Mouse (Mus musculus): ENCODE measurements around the gene Pfkfb2.

Pfkfb2 gene

GRCm38 (mm10) chr1:130737916-130738315, 8.9 kb upstream of the Pfkfb2 start:
- DNase-seq (ENCODE audit: low spot score), result no peak

GRCm38 (mm10) chr1:130737411-130737881, 8.4 kb upstream of the Pfkfb2 start:
- DNase-seq (ENCODE audit: low spot score), result no peak

GRCm38 (mm10) chr1:130734852-130735251, 5.8 kb upstream of the Pfkfb2 start:
- no peak for DNase-seq (ENCODE audit: low spot score)

DNA sequence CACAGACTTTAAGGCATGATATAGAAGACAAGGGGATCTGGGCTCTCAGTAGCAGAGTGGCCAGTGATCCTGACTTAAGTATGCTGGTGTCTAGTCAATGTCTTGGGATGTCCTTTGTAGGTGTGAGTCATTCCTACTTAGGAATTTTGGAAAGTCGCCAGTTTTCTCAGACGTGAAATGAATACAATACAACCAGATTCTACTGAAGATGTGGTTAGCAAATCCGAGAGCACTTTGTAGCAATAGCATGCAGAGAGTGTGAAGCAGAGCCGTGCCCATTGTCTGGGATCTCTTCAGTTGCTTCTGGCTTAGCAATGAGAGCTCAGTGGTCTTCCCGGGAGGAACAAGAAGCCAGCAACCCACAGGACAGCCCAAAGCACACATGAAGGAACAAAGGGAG, 5.4 kb upstream of the Pfkfb2 start:
- DNase-seq (ENCODE audit: low spot score), result no peak

GRCm38 (mm10) chr1:130733671-130734070, 4.6 kb upstream of the Pfkfb2 start:
- DNase-seq (ENCODE audit: low spot score), result no peak

DNA sequence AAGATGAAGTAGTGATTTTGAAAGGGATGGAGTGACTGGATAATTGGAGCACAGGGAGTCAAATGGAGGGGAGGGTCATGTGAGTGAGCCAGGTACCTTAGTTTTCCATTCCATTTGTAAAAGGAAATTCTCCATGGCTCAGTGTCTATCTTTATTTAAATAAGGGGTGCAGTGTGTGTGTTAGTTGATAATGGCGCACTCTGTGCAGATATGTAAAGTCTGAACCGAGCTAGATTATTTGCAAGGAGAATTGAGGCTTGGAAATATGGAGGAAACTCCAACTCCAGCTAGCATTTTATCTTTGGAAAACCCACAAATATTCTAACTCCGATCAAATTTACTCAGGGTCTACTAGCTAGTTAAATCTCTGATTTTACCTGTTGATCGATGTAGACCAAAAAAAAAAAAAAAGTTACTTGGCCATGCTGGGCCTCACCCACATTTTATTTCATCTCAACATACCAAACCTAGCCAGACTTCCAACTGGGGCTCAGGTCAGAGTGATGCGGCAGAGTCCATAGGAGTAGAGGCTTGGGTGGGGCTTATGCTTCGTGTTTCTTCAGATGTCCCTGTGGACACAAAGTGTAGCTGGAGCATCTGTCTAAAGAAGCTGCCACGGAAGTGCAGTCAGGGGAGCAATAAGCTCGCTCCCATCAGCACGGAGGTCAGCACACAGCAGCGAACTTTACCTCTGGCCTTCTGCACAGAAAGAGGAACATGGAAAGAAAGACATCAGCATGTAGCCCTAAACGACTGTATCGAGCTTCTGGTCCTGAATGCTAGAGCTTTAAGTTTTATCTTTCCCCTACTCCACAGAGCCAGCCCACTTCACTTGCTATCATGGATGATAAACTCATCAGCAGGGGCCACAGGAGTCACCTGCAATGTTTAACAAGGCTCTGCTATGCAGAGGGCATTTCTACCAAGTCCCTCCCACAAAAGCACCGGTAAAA, 3.9 kb upstream of the Pfkfb2 start:
- no peak for DNase-seq (ENCODE audit: low spot score)

- no peak for DNase-seq (ENCODE audit: low spot score)
These were observed 2.8 kb upstream of the Pfkfb2 start, which contains the start of gene AA986860 for GRCm38 (mm10) chr1:130731741-130732337. Gene AA986860 (plus strand): TSS chr1:130731976.

GRCm38 (mm10) chr1:130728708-130729107, 345 bp downstream of the Pfkfb2 start:
- DNase-seq (ENCODE audit: low spot score), result no peak

DNA sequence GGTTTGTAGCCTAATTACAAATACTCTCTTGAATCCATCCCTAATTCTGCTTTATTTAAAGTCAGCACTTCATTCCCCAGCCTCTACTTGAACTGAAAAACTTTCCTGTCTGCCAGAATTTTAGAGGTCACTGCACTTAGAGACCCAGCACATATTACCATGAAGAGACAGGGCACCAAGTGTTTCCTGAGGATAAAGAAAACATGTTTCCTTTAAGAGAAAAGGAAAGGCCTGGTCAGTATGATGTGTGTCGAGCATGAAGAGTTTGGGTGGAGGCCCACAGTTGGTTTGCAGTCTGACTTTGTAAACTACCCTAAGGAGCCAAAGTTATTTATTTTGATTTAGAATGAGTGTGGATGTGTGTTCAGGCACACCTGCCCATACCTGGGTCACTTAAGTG, 983 bp downstream of the Pfkfb2 start:
- DNase-seq (ENCODE audit: low spot score), result no peak

- DNase-seq (ENCODE audit: low spot score), result no peak
These were observed 2.7 kb downstream of the Pfkfb2 start for GRCm38 (mm10) chr1:130726396-130726795.

GRCm38 (mm10) chr1:130724206-130724605, 4.8 kb downstream of the Pfkfb2 start:
- DNase-seq (ENCODE audit: low spot score), result no peak

DNA sequence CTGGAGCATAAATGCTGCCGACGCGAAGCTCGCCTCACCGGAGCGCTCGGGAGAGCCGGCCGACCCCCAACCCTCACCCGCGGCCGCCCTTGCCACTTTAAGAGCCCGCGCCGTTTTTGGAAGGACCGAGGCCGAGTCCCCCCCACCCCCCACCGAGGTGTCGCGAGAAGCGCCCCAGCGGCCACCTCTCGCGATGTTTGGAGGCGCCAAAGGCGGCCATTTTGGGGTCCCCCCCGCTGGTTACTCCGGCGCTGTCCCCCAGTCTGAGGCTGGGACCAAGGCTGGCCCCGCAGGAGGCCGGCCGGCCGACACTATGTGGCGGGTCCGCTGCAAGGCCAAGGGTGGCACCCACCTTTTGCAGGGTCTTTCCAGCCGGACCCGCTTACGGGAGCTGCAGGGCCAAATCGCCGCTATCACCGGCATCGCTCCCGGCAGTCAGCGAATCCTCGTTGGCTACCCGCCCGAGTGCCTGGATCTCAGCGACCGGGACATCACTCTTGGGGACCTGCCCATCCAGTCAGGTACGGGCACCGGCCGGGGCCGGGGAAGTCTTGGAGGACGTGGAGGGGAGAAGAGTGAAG, 11.7 kb downstream of the Pfkfb2 start, which contains the start of gene Yod1:
Gene Yod1 (plus strand): TSS at position 37 of the 581 bp plus-strand sequence.
- peak; percentile 88 for DNase-seq (ENCODE audit: low spot score)

DNA sequence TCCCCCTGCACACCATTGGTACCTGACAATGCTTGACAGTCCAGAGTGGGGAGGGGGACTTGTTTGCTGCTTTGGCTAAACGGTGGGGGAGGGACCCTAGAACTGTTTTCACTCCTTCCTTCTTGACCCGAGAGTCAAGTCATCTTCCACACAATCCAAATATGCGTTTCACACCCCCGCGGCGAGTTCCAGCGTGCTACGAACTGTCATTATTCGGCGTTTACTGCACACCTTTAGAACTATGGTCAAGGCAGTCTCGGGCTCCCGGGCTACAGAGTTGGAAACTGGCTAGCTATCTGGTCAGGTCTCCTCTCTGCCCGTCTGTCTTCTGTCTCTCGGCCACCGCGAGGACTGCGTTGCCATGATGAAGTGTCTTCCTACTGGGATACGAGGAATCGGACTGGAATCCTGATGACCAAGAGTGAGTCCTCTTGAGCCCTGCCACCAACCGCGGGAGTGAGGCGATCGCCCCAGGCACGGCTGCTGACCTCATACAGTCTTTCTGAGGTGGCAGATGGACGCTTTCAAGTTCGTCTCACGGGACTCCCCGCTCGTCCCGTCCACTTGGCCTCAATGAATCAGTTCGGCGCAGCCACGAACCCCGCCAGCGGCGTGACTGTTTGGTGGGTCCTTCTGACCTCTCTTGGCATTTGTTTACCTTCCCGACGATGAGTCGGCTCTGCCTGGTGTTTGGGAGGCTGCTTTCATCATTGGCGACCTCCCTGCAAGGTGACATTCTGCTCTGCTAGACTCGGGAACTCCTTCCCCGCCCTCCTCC, 12.4 kb downstream of the Pfkfb2 start:
- DNase-seq (ENCODE audit: low spot score), result peak; percentile 49

DNA sequence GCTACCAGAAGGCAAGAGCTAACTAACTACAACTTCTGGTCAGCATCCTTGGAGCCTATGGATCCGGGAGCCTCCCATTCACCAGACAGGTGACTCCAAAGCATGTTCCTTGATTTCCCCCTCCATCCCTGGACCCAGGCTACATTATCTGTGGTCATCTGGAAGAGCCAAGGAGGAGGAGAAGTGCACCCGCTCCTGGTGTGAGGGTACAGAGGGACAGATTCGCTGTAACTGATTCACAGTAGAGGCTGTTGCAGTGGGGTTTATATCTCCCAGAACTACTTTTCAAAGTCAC, 12.9 kb downstream of the Pfkfb2 start:
- no peak for DNase-seq (ENCODE audit: low spot score)

- peak; percentile 95 for DNase-seq (ENCODE audit: low spot score)
These were observed 13.4 kb downstream of the Pfkfb2 start, which contains the start of gene Gm29427 for GRCm38 (mm10) chr1:130715561-130716217. Gene Gm29427 (minus strand): TSS chr1:130715799.

- no peak for DNase-seq (ENCODE audit: low spot score)
These were observed 15.0 kb downstream of the Pfkfb2 start for GRCm38 (mm10) chr1:130714046-130714445.

DNA sequence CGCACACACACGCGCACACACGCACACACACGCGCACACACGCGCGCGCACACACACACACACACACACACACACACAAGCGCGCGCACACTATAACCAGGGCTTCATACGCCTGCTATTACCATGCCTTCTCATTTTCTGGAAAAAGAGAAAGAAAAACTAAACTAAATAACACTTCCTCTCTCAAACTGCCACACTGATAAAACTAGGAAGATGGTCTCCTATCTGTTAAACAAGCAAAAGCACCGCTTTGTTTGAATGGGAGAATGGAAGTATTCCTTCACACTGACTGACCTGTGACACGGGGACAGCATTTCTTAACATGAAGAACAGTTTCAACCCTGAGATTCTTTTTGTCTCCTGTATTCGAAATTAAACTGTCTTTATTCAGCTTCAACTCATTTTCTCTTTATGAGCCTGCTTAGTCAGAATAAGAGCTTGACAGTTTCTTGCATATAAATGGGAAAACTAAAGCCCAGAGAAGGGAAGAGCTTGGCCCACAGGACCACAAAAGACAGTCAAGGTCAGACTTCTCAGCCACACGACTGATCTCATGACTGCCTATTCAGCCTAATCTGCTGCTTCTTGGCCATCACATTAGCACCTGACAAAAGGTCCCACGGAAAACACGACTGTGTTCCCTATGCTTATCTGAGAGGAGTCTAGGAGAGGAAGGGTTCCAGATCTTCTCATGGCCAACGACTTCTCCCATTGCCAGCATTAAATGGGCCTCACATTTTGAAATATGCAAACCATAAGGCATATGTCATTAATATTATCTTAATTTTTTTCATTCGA, 18.6 kb downstream of the Pfkfb2 start:
- DNase-seq (ENCODE audit: low spot score), result no peak

DNA sequence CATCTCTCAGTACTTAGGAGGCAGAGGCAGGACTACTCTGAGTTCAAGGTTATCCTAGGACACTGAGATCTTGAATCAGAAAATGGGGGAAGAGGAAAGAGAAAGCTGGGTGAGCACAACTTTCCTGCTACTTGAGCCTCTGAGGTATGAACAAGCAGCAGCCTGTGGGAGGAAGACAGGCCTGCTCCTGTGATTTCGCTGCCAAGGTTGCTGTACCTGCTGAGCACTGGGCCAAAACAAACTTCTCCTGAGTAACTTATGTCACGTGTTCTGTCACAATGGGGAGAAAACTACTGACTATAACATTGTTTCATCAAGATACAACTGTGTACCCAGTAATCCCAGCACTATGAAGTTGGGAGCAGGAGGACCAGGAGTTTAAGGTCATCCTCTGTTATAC, 25.4 kb downstream of the Pfkfb2 start:
- no peak for DNase-seq (ENCODE audit: low spot score)

DNA sequence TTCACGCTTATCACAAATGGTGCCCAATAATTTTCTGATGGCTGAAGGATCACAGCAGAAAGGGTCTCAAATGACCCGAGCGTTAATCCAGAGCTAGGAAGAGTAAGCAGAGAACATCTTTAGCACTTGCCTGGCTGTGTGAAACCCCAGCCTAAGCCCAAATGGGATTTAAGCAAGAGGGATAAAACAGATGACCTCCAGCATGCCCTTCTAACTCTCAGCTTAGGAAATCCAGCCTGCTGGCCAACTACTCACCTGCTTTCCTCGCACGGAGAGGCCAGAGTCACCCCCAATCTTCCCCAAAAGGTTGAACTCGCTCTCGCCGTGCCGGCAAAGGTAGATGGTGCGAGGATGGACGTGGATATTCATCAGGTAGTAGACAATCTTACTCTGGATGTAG, 27.1 kb downstream of the Pfkfb2 start:
- DNase-seq (ENCODE audit: low spot score), result no peak

GRCm38 (mm10) chr1:130699937-130700633, 29.0 kb downstream of the Pfkfb2 start:
- DNase-seq (ENCODE audit: low spot score), result peak; percentile 23

Data from layer of hippocampus, adult 11-12 months (tissue).